Mouse (Mus musculus): ENCODE results near the gene Ap5m1.

Ap5m1 gene

GRCm38 (mm10) chr14:49127162-49127779 is 61.4 kb downstream of the Ap5m1 start:
- no peak for DNase-seq

DNA sequence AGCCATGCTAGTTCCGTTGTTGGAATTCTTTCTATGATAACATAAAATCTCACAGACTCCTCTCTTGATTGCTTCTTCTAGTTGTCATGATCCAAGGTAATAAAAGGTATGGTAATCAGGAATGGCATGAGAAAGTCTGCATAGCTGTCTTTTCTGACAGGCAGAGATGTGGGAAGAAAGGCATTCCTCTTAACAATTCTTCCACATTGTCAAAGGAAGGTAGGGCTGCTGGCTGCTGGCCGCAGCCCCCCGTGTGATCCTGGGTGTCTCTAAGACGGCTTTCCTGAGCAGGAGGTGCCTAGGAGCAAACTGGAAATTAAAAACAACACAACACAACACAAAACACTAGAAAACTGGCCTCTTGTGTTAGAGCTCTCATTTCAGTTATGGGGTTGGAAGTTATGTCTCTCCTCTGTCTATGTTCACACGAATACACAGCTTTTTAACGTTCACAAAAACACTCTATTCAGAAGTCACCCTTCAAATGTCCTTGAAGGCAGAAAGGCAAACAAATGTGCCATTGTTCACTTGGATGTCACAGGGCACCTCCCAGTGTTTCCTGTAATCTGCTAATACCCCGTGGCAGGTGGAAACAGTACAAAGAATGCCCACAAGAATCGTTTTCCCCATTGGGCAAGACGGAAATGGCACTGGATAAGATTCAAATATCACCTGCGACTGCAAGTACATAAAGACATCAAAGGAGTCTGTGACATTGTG is 62.8 kb downstream of the Ap5m1 start:
- DNase-seq = no peak

DNA sequence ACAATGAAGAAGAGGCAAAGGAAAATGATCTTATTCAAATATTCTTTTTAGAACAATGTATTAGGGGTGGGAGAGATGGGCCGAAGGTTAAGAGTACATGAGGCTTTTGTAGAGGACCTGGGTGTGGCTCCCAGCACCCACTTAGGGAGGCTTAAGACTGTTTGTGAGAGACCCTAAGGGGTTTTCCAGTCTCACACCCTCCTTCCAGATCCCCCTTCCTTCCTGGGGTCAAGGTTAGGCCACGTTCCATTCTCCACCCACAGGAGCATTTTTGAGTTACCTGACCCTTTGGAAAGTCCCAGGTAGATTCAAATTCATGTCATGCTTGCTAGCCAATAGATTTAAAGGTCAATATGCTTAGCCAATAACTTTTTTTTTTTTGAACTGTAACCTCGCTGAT is 66.5 kb downstream of the Ap5m1 start:
- DNase-seq = no peak

- DNase-seq = no peak
Measured at GRCm38 (mm10) chr14:49138171-49138570, 72.3 kb downstream of the Ap5m1 start.

DNA sequence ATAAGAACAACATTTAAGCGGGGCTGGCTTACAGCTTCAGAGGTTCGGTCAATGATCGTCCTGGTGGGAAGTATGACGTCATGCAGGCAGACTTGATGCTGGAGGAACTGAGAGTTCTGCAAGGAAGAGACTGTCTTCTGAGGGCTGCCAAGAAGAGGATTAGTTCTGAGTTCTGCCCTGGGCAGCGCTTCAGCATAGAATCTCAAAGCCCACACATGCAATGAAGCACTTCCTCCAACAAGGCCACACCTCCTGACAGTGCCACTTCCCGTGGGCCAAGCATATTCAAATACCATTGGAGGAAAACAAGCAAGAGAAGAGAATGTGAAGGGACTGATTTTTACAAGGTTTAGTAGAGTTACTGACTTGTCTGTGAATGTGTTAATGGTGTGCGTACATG is 74.9 kb downstream of the Ap5m1 start:
- DNase-seq = no peak

Measured in kidney, postnatal 14 days (tissue).